Mouse (Mus musculus) C2C12 (cell line): ENCODE results near the gene Olfr1390.

ENCODE experiments used
- CTCF ChIP-seq: IDR thresholded peaks from one replicate; pipeline ENCODE4 v1.5.1; 2011; ENCODE audit not compliant: control insufficient read depth, insufficient read depth, insufficient read length
- MYOD1 ChIP-seq: IDR thresholded peaks from one replicate; pipeline ENCODE4 v1.6.1; 2011; ENCODE audit warnings: low read depth; ENCODE audit not compliant: control insufficient read depth, insufficient read length

DNA sequence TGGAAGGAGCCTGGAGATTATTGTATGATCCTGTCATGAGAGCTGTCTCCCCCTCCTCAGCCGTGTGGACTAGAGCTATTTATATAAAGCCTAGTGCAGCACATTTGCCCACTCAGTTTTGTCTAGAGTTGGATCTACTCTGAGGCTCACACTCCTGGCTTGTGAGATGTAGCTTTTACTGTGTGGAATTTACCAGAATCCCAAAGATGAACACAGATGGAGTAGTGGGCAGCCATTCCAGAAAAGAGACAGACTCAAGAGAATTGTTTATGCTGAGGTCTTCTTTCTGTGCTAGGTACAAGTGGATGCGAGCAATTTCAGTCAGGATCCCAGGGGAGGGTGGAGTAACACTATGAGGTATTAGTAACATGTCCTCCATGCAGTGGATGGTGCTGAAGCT lies 47.7 kb upstream of the Olfr1390 start:
- TF ChIP-seq CTCF (no peak), MYOD1 (no peak)
